In genomic region chr13:104629621-104630020, GRCm38 (mm10) we compare ENCODE assay signal across 21 mouse cellular contexts.
DNase-seq lines count a peak whose midpoint lies in the region; ATAC-seq and TF ChIP-seq lines count a peak whose summit lies in the region.
"Had no signal": no experiment of that assay in that cellular context is flagged by ENCODE, and none has a peak within 500 bp of the region (broad histone marks: within the 10 kb centered on the region; RNA-seq: fewer than 3 reads in every experiment).

No protein-coding gene starts in this region.

- peaks cover 14% of the 10 kb centered on the region; the same call in 1 of the 2 replicates for H3K4me1 ChIP-seq in intestine, embryonic 14.5 days (replicated peaks; ENCODE audit: control insufficient read depth, insufficient read depth, low read length)
- H3K4me1 ChIP-seq in intestine, postnatal 0 days (replicated peaks; ENCODE audit: control insufficient read depth, insufficient read depth, low read length) = 0 out of 2 replicates have a peak, but pooled peaks cover 3% of the 10 kb centered on the region

- H3K27me3 ChIP-seq in intestine, embryonic 14.5 days (replicated peaks; ENCODE audit: control insufficient read depth, insufficient read depth, low read length) = no peaks in the 10 kb centered on the region
- no peaks in the 10 kb centered on the region for H3K27me3 ChIP-seq in intestine, postnatal 0 days (replicated peaks; ENCODE audit: control insufficient read depth, insufficient read depth, low read length)
- H3K27me3 ChIP-seq: embryonic facial prominence, embryonic 13.5 days; embryonic facial prominence, embryonic 15.5 days; forebrain, embryonic 13.5 days; forebrain, embryonic 15.5 days had no signal

- H3K9ac ChIP-seq in intestine, embryonic 14.5 days (ENCODE audit: low read length) = no peak overlapping the region
- H3K9ac ChIP-seq in intestine, postnatal 0 days (ENCODE audit: low read depth, low read length) = no peak overlapping the region
- H3K9ac ChIP-seq: embryonic facial prominence, embryonic 13.5 days; embryonic facial prominence, embryonic 15.5 days; forebrain, embryonic 13.5 days; forebrain, embryonic 15.5 days had no signal

- peak; percentile 28 for DNase-seq in intestine, embryonic 14.5 days (ENCODE audit: low spot score)
- DNase-seq in frontal cortex, adult 2 months (ENCODE audit: extremely low spot score in 1 of 2, low spot score in 1 of 2) = no peak
- no peak for DNase-seq in kidney, postnatal 4 days
- DNase-seq: adrenal gland, adult 2 months; adrenal gland, postnatal 10 days; adrenal gland, postnatal 25 days; cerebellum, adult 11 months; cerebellum, adult 18-20 months; cerebellum, adult 8-10 months; cerebellum, adult 9-11 months; cerebellum, postnatal 14 days; cerebellum, postnatal 36 days; embryo, embryonic 11 days had no signal

- H3K4me2 ChIP-seq in intestine, embryonic 14.5 days (ENCODE audit: low read length) = no peak overlapping the region
- H3K4me2 ChIP-seq in intestine, postnatal 0 days (replicated peaks; ENCODE audit: low read depth) = no peak overlapping the region
- H3K4me2 ChIP-seq: embryonic facial prominence, embryonic 13.5 days; embryonic facial prominence, embryonic 15.5 days; forebrain, embryonic 13.5 days; forebrain, embryonic 15.5 days had no signal

- H3K27ac ChIP-seq in intestine, embryonic 14.5 days (ENCODE audit: low read depth) = no peak overlapping the region
- H3K27ac ChIP-seq in intestine, postnatal 0 days (ENCODE audit: low read depth, low read length) = no peak overlapping the region
- H3K27ac ChIP-seq: embryonic facial prominence, embryonic 13.5 days; embryonic facial prominence, embryonic 15.5 days; forebrain, embryonic 13.5 days; forebrain, embryonic 15.5 days had no signal

- no peak for TF ChIP-seq CTCF in intestine, postnatal 0 days (IDR thresholded peaks at IDR 0.05; ENCODE audit: low read depth)

- no peaks in the 10 kb centered on the region; the same call in 1 of the 2 replicates for H3K36me3 ChIP-seq in intestine, embryonic 14.5 days (ENCODE audit: control insufficient read depth, insufficient read depth, low read length)
- peaks cover 6% of the 10 kb centered on the region; the same call in 1 of the 2 replicates for H3K36me3 ChIP-seq in intestine, postnatal 0 days (ENCODE audit: control insufficient read depth, insufficient read depth)
- H3K36me3 ChIP-seq: embryonic facial prominence, embryonic 13.5 days; forebrain, embryonic 15.5 days had no signal

- WGBS in intestine, embryonic 14.5 days = 92% methylated on average over 11 of the region's 11 CpGs
- 88% methylated on average over 11 of the region's 11 CpGs for WGBS in intestine, postnatal 0 days

- H3K9me3 ChIP-seq in intestine, embryonic 14.5 days (ENCODE audit: control insufficient read depth, low read length) = no peaks in the 10 kb centered on the region
- no peaks in the 10 kb centered on the region for H3K9me3 ChIP-seq in intestine, postnatal 0 days (ENCODE audit: control insufficient read depth)
- H3K9me3 ChIP-seq: embryonic facial prominence, embryonic 13.5 days; embryonic facial prominence, embryonic 15.5 days; forebrain, embryonic 13.5 days; forebrain, embryonic 15.5 days had no signal

- H3K4me3 ChIP-seq in intestine, embryonic 14.5 days (ENCODE audit: low read depth, low read length) = no peak overlapping the region
- no peak overlapping the region for H3K4me3 ChIP-seq in intestine, postnatal 0 days (ENCODE audit: low read depth, low read length)
- H3K4me3 ChIP-seq: embryonic facial prominence, embryonic 13.5 days; embryonic facial prominence, embryonic 15.5 days; forebrain, embryonic 13.5 days; forebrain, embryonic 15.5 days had no signal

- ATAC-seq in intestine, embryonic 14.5 days (replicated peaks; ENCODE audit: low FRiP score, low TSS enrichment, low read depth) = no peak
- no peak for ATAC-seq in intestine, postnatal 0 days
- ATAC-seq in megakaryocyte, adult 5-6 weeks (ENCODE audit: poor library complexity, severe bottlenecking) = peak; percentile 91
- peak; percentile 87 for ATAC-seq in monocyte, adult 5-6 weeks (replicated peaks; ENCODE audit: insufficient number of reproducible peaks, low FRiP score, low TSS enrichment, poor library complexity, severe bottlenecking)
- no peak for ATAC-seq in erythroblast, adult 5-6 weeks (replicated peaks; ENCODE audit: low FRiP score, poor library complexity, severe bottlenecking)
- ATAC-seq: forebrain, embryonic 13.5 days; forebrain, embryonic 15.5 days had no signal

Comparison
In these comparisons a context has a peak if more than half of its experiments do, and no peak if none do; other contexts are left out.
1. ATAC-seq: peak in megakaryocyte, adult 5-6 weeks (single experiment) and monocyte, adult 5-6 weeks (single experiment); none in intestine, embryonic 14.5 days (single experiment), intestine, postnatal 0 days (single experiment) and erythroblast, adult 5-6 weeks (single experiment).